Mouse (Mus musculus) erythroblast, embryonic 14.5 days (primary cell): ENCODE results near the gene Pde5a.

Source experiments
- GATA1 ChIP-seq: IDR thresholded peaks from 2 replicates; pipeline ENCODE4 v1.6.1; 2012; ENCODE audit warnings: low read length, inconsistent platforms, mixed read lengths
- TAL1 ChIP-seq: IDR thresholded peaks from 3 replicates; pipeline ENCODE4 v1.6.1; 2012; ENCODE audit warnings: low read length, inconsistent platforms, mixed read lengths

DNA sequence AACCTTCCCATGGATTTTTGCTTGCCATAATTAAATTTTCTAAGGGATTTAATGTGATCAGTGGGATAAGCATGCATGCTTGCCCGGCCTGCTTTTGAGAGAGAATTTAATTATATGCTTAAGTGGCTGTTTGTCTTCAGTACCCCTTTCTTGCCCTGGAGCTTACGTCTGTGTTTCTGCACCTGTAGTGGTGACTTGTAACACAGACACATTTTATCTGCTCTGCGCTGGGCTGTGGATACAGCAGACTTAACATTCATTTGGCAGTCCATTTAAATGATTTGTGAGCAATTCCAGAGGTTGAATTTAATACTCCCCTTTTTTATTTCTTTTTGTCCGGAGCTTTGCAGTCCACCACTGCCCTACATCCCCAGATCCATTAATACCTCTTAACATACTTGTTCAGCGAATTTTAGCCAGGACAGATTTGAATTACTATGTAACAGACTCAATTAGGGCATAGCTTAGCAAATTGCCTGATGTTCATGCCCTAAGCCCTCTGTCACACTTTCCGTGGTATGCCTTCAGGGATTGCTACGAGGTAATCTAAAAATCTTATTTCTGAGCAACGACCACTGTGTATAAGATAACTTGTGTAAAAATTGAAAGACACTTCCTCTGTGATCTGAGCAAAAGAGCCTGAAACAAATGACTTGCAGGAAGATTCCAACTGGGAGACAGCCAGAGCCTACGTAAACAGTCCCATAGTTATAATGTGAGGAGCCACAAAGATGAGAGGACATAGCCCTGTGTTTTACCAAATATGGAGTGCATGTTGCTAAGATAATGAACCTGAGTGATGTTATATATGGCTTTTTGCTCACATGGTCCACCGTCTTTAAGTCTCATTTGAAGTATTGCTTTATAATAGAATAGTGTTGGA is 72.0 kb downstream of the Pde5a start:
- TF ChIP-seq TAL1 (no peak), GATA1 (no peak)
